In genomic region chr5:103629854-103630580, GRCm38 (mm10) we compare ENCODE assay signal across 19 mouse cellular contexts. TPM values are rescaled to one million over a fixed set of nuclear protein-coding genes. Genes with fewer than 3 reads are reported as not detected.
DNase-seq lines count a peak whose midpoint lies in the region; ATAC-seq and TF ChIP-seq lines count a peak whose summit lies in the region.
"Had no signal": no experiment of that assay in that cellular context is flagged by ENCODE, and none has a peak within 500 bp of the region (broad histone marks: within the 10 kb centered on the region; RNA-seq: fewer than 3 reads in every experiment).

No protein-coding gene starts in this region.

- H3K4me1 ChIP-seq in embryonic facial prominence, embryonic 13.5 days, result peaks cover 13% of the 10 kb centered on the region
- peaks cover 8% of the 10 kb centered on the region; the same call in 1 of the 2 replicates for H3K4me1 ChIP-seq in embryonic facial prominence, embryonic 10.5 days
- H3K4me1 ChIP-seq in kidney, postnatal 0 days (replicated peaks; ENCODE audit: insufficient read depth, low read length), result no peaks in the 10 kb centered on the region
- peaks cover 29% of the 10 kb centered on the region for H3K4me1 ChIP-seq in heart, embryonic 12.5 days (replicated peaks)
- H3K4me1 ChIP-seq in forebrain, embryonic 16.5 days (replicated peaks; ENCODE audit: control insufficient read depth, insufficient read depth, low read length), result peaks cover 11% of the 10 kb centered on the region
- H3K4me1 ChIP-seq: kidney, embryonic 15.5 days; megakaryocyte, embryonic 14.5 days had no signal

- no peaks in the 10 kb centered on the region for H3K9me3 ChIP-seq in embryonic facial prominence, embryonic 13.5 days
- H3K9me3 ChIP-seq in embryonic facial prominence, embryonic 10.5 days, result no peaks in the 10 kb centered on the region
- H3K9me3 ChIP-seq in kidney, postnatal 0 days (replicated peaks; ENCODE audit: low read length), result no peaks in the 10 kb centered on the region
- no peaks in the 10 kb centered on the region for H3K9me3 ChIP-seq in heart, embryonic 12.5 days (replicated peaks)
- H3K9me3 ChIP-seq in forebrain, embryonic 16.5 days (ENCODE audit: control insufficient read depth, low read length), result no peaks in the 10 kb centered on the region
- H3K9me3 ChIP-seq: forebrain, embryonic 15.5 days; hindbrain, embryonic 12.5 days; kidney, embryonic 15.5 days; megakaryocyte, embryonic 14.5 days had no signal

- ATAC-seq in embryonic facial prominence, embryonic 13.5 days (ENCODE audit: insufficient number of reproducible peaks, insufficient read depth, low FRiP score, low TSS enrichment, low read depth), result 0 out of 2 replicates have a peak, but pooled peaks have one; percentile 52
- no peak for ATAC-seq in kidney, postnatal 0 days (replicated peaks; ENCODE audit: low FRiP score, low read depth)
- ATAC-seq in heart, embryonic 12.5 days (ENCODE audit: insufficient number of reproducible peaks, low FRiP score), result no peak
- no peak for ATAC-seq in forebrain, embryonic 16.5 days

- no peaks in the 10 kb centered on the region for H3K79me2 ChIP-seq in macrophage (ENCODE audit: inconsistent target)

- H3K9ac ChIP-seq in embryonic facial prominence, embryonic 13.5 days, result no peak overlapping the region
- no peak overlapping the region for H3K9ac ChIP-seq in kidney, postnatal 0 days (ENCODE audit: low read depth, low read length)
- H3K9ac ChIP-seq in heart, embryonic 12.5 days, result no peak overlapping the region
- no peak overlapping the region for H3K9ac ChIP-seq in forebrain, embryonic 16.5 days (replicated peaks; ENCODE audit: low read depth, low read length)
- H3K9ac ChIP-seq: forebrain, embryonic 15.5 days; hindbrain, embryonic 12.5 days; kidney, embryonic 15.5 days had no signal

- WGBS in embryonic facial prominence, embryonic 13.5 days, result 70% methylated on average over 9 of the region's 9 CpGs
- WGBS in embryonic facial prominence, embryonic 10.5 days, result 80% methylated on average over 9 of the region's 9 CpGs
- whole genome bisulfite sequencing in kidney, postnatal 0 days, result 75% methylated on average over 9 of the region's 9 CpGs
- 61% methylated on average over 9 of the region's 9 CpGs for WGBS in heart, embryonic 12.5 days
- 87% methylated on average over 8 of the region's 9 CpGs for WGBS in macrophage (ENCODE audit: missing documents)
- WGBS in forebrain, embryonic 16.5 days, result 73% methylated on average over 9 of the region's 9 CpGs

- no peak for DNase-seq in embryonic facial prominence, embryonic 10.5 days (ENCODE audit: low spot score)
- DNase-seq in kidney, postnatal 0 days (ENCODE audit: low spot score), result no peak
- DNase-seq in kidney, adult 8-10 months, result no peak
- DNase-seq in right cerebral cortex, postnatal 4 days, result no peak
- DNase-seq: cerebellum, adult 11 months; thymus, postnatal 36 days had no signal

- H3K27me3 ChIP-seq in embryonic facial prominence, embryonic 13.5 days, result no peaks in the 10 kb centered on the region
- no peaks in the 10 kb centered on the region for H3K27me3 ChIP-seq in embryonic facial prominence, embryonic 10.5 days (replicated peaks; ENCODE audit: low read depth, poor library complexity, severe bottlenecking)
- H3K27me3 ChIP-seq in kidney, postnatal 0 days (ENCODE audit: insufficient read depth, low read length), result no peaks in the 10 kb centered on the region
- no peaks in the 10 kb centered on the region for H3K27me3 ChIP-seq in heart, embryonic 12.5 days (replicated peaks)
- H3K27me3 ChIP-seq in forebrain, embryonic 16.5 days (replicated peaks; ENCODE audit: control insufficient read depth, insufficient read depth, low read length), result no peaks in the 10 kb centered on the region
- H3K27me3 ChIP-seq: forebrain, embryonic 15.5 days; hindbrain, embryonic 12.5 days; kidney, embryonic 15.5 days had no signal

- H3K4me2 ChIP-seq in embryonic facial prominence, embryonic 13.5 days, result no peak overlapping the region
- H3K4me2 ChIP-seq in kidney, postnatal 0 days (ENCODE audit: low read length), result no peak overlapping the region
- H3K4me2 ChIP-seq in heart, embryonic 12.5 days, result peak overlapping the region; percentile 30; the same call in 1 of the 2 replicates
- no peak overlapping the region for H3K4me2 ChIP-seq in forebrain, embryonic 16.5 days (ENCODE audit: low read length)
- H3K4me2 ChIP-seq: forebrain, embryonic 15.5 days; hindbrain, embryonic 12.5 days; kidney, embryonic 15.5 days had no signal

- H3K4me3 ChIP-seq in embryonic facial prominence, embryonic 13.5 days, result no peak overlapping the region
- H3K4me3 ChIP-seq in embryonic facial prominence, embryonic 10.5 days, result no peak overlapping the region
- H3K4me3 ChIP-seq in kidney, postnatal 0 days (replicated peaks; ENCODE audit: low read depth, low read length), result no peak overlapping the region
- no peak overlapping the region for H3K4me3 ChIP-seq in heart, embryonic 12.5 days
- H3K4me3 ChIP-seq in macrophage (ENCODE audit: inconsistent target), result no peak overlapping the region
- no peak overlapping the region for H3K4me3 ChIP-seq in forebrain, embryonic 16.5 days (replicated peaks; ENCODE audit: low read length)
- H3K4me3 ChIP-seq: forebrain, embryonic 15.5 days; hindbrain, embryonic 12.5 days; kidney, embryonic 15.5 days; megakaryocyte, embryonic 14.5 days had no signal

- no peak for TF ChIP-seq CTCF in kidney, postnatal 0 days (IDR thresholded peaks at IDR 0.05; ENCODE audit: low read depth)

- peak overlapping the region; percentile 60 for H3K27ac ChIP-seq in embryonic facial prominence, embryonic 13.5 days
- H3K27ac ChIP-seq in embryonic facial prominence, embryonic 10.5 days (replicated peaks), result no peak overlapping the region
- H3K27ac ChIP-seq in kidney, postnatal 0 days, result 0 out of 2 replicates have a peak overlapping the region, but pooled peaks have one; percentile 25
- peak overlapping the region; percentile 53 for H3K27ac ChIP-seq in heart, embryonic 12.5 days (ENCODE audit: poor library complexity, severe bottlenecking)
- peak overlapping the region; percentile 54 for H3K27ac ChIP-seq in macrophage
- H3K27ac ChIP-seq in forebrain, embryonic 16.5 days (ENCODE audit: low read length), result no peak overlapping the region
- H3K27ac ChIP-seq: hindbrain, embryonic 12.5 days; kidney, embryonic 15.5 days; layer of hippocampus, adult 2 months had no signal

- H3K36me3 ChIP-seq in embryonic facial prominence, embryonic 13.5 days, result no peaks in the 10 kb centered on the region
- H3K36me3 ChIP-seq in embryonic facial prominence, embryonic 10.5 days (replicated peaks), result no peaks in the 10 kb centered on the region
- no peaks in the 10 kb centered on the region for H3K36me3 ChIP-seq in kidney, postnatal 0 days (ENCODE audit: insufficient read depth, low read length)
- no peaks in the 10 kb centered on the region for H3K36me3 ChIP-seq in heart, embryonic 12.5 days
- H3K36me3 ChIP-seq in macrophage (ENCODE audit: inconsistent target), result no peaks in the 10 kb centered on the region
- H3K36me3 ChIP-seq in forebrain, embryonic 16.5 days (ENCODE audit: control insufficient read depth, insufficient read depth), result no peaks in the 10 kb centered on the region
- H3K36me3 ChIP-seq: forebrain, embryonic 15.5 days; hindbrain, embryonic 12.5 days; kidney, embryonic 15.5 days had no signal

RNA-seq across cellular contexts. Expression of gene Slc10a6, which starts 0.8 kb away (rescaled TPM):
- 0.19 and 1.1 TPM in 2 replicates for polyA plus RNA-seq in embryonic facial prominence, embryonic 13.5 days (2015; fragmentation: Nextera tagmentation; extraction: Ambion mirVana)
- not detected in 2 replicates for polyA plus RNA-seq in embryonic facial prominence, embryonic 10.5 days (2016; fragmentation: Nextera tagmentation; extraction: Ambion mirVana)
- polyA plus RNA-seq in kidney, postnatal 0 days (2015; fragmentation: Nextera tagmentation; extraction: Ambion mirVana), result 0.27 and 0.39 TPM in 2 replicates
- polyA plus RNA-seq in heart, embryonic 12.5 days (2016; fragmentation: Nextera tagmentation; extraction: Ambion mirVana), result 0.20 and 0.26 TPM in 2 replicates
- under 1 TPM in 2 of 26 experiments, not detected in 24; 0.49 to 0.50 TPM for total RNA-seq in macrophage (2018; cell fraction: chromatin; rRNA removed)
- under 1 TPM in 14 of 26 experiments, not detected in 12; 0.03 to 0.27 (median 0.12) TPM for total RNA-seq in macrophage (2018; cell fraction: cytosol; rRNA removed)
- total RNA-seq in macrophage (2018; cell fraction: nucleus; rRNA removed), result under 1 TPM in 3 of 26 experiments, not detected in 23; 0.28 to 0.45 (median 0.33) TPM
- 0.10 to 0.13 TPM in 2 of 3 replicates, not detected in the other for polyA plus RNA-seq in macrophage (2018)
- polyA plus RNA-seq in forebrain, embryonic 16.5 days (2015; fragmentation: Nextera tagmentation; extraction: Ambion mirVana), result not detected in 2 replicates
- total RNA-seq: common myeloid progenitor, adult 5-6 weeks; left cerebral cortex, adult 8-10 months had no signal
- polyA plus RNA-seq: forebrain, embryonic 15.5 days had no signal

RNA-seq across cellular contexts. Expression of gene 1700016H13Rik, which starts 25.8 kb away (rescaled TPM):
- 0.30 and 0.41 TPM in 2 replicates for polyA plus RNA-seq in embryonic facial prominence, embryonic 13.5 days (2015; fragmentation: Nextera tagmentation; extraction: Ambion mirVana)
- polyA plus RNA-seq in embryonic facial prominence, embryonic 10.5 days (2016; fragmentation: Nextera tagmentation; extraction: Ambion mirVana), result 0.26 and 0.31 TPM in 2 replicates
- polyA plus RNA-seq in kidney, postnatal 0 days (2015; fragmentation: Nextera tagmentation; extraction: Ambion mirVana), result 0.11 and 0.20 TPM in 2 replicates
- polyA plus RNA-seq in heart, embryonic 12.5 days (2016; fragmentation: Nextera tagmentation; extraction: Ambion mirVana), result 0.18 and 0.26 TPM in 2 replicates
- not detected for total RNA-seq in macrophage (2018; cell fraction: chromatin; rRNA removed)
- total RNA-seq in macrophage (2018; cell fraction: cytosol; rRNA removed), result under 1 TPM in 4 of 26 experiments, not detected in 22; 0.09 to 0.15 (median 0.12) TPM
- not detected for total RNA-seq in macrophage (2018; cell fraction: nucleus; rRNA removed)
- not detected in 3 replicates for polyA plus RNA-seq in macrophage (2018)
- polyA plus RNA-seq in forebrain, embryonic 16.5 days (2015; fragmentation: Nextera tagmentation; extraction: Ambion mirVana), result 0.34 and 0.41 TPM in 2 replicates
- total RNA-seq: adrenal gland, postnatal 4 days; common myeloid progenitor, adult 5-6 weeks; layer of hippocampus, adult 2 months; left cerebral cortex, adult 8-10 months had no signal
- polyA plus RNA-seq: hindbrain, embryonic 12.5 days; kidney, embryonic 15.5 days; neural tube, embryonic 14.5 days had no signal

Comparison
In these comparisons a context has a peak if more than half of its experiments do, and no peak if none do; other contexts are left out.
1. H3K27ac ChIP-seq: peak in embryonic facial prominence, embryonic 13.5 days (single experiment), kidney, postnatal 0 days (single experiment), heart, embryonic 12.5 days (single experiment) and macrophage (single experiment); none in embryonic facial prominence, embryonic 10.5 days (single experiment) and forebrain, embryonic 16.5 days (single experiment).